Mouse (Mus musculus) T-helper 2 cell (primary cell): ENCODE measurements at regions not wholly inside any gene's neighbourhood (a gene's known extent, or its start where the extent isn't known, plus 50 kb on each side); places are given as distances from the start of the nearest gene placed in this dataset.
"Not testable (repeated sequence)": the region's sequence is repeated elsewhere in the genome, so short reads cannot be mapped to it uniquely, and the experiment has no call there.

Experiments used
- in situ Hi-C: fragments of 300-600 bp; cut with MboI, MseI; formaldehyde crosslinking; loops from one replicate; pipeline ENCODE4 v1.15.1; 2025; ENCODE audit warnings: high pct_unique_total_duplicates

- in situ Hi-C loops = no loop called here
These were observed 368.1 kb downstream of the Gm8797 start for GRCm38 (mm10) chr3:6118721-6119120.

GRCm38 (mm10) chr3:6135754-6136153 lies 385.1 kb downstream of the Gm8797 start:
- in situ Hi-C loops = not testable (repeated sequence)

GRCm38 (mm10) chr3:6137374-6137773 lies 386.8 kb downstream of the Gm8797 start:
- in situ Hi-C loops = no loop called here

GRCm38 (mm10) chr3:6173775-6174174 lies 423.2 kb downstream of the Gm8797 start:
- in situ Hi-C loops = no loop called here

- in situ Hi-C loops = no loop called here
These were observed 431.9 kb downstream of the Gm8797 start for GRCm38 (mm10) chr3:6182533-6182932.

- in situ Hi-C loops = no loop called here
These were observed 432.8 kb downstream of the Gm8797 start for GRCm38 (mm10) chr3:6183400-6183799.

GRCm38 (mm10) chr3:6204656-6205055 lies 415.6 kb downstream of the 1700008P02Rik start:
- in situ Hi-C loops = no loop called here

GRCm38 (mm10) chr3:6228685-6229084 lies 391.6 kb downstream of the 1700008P02Rik start:
- in situ Hi-C loops = no loop called here
